Mouse (Mus musculus): ENCODE data around the gene Fuom. TPM values are rescaled to one million over a fixed set of nuclear protein-coding genes. Genes with fewer than 3 reads are reported as not detected.

The Fuom gene
- polyA plus RNA-seq, 1 experiment = 9.5 TPM

- Histone ChIP-seq H3K27me3 (ENCODE audit: control insufficient read depth, insufficient read depth, insufficient read length) (no peaks in the 10 kb centered on the region), H3K4me2 (ENCODE audit: low read depth) (peak overlapping the region; percentile 91), H3ac (ENCODE audit: control insufficient read depth, insufficient read length) (peak overlapping the region; percentile 14), H3K4me3 (peak overlapping the region; percentile 34), H3K36me3 (ENCODE audit: control insufficient read depth, insufficient read depth) (no peaks in the 10 kb centered on the region), H3K79me2 (ENCODE audit: control insufficient read depth, insufficient read depth) (no peaks in the 10 kb centered on the region)
- no peak for TF ChIP-seq REST (IDR thresholded peaks at IDR 0.05; ENCODE audit: insufficient read depth, insufficient read length)
- TF ChIP-seq POLR2AphosphoS2 (IDR thresholded peaks at IDR 0.05; ENCODE audit: insufficient read length, low read depth) = peak; percentile 59
- no peak for TF ChIP-seq MYOG (IDR thresholded peaks at IDR 0.05; ENCODE audit: control insufficient read depth in 1 of 3, insufficient read depth in 1 of 3, insufficient read length in 2 of 3, low read depth in 2 of 3)
- TF ChIP-seq CEBPB (IDR thresholded peaks at IDR 0.05; ENCODE audit: insufficient read depth, poor library complexity, severe bottlenecking) = no peak
- no peak for TF ChIP-seq MAX (IDR thresholded peaks at IDR 0.05; ENCODE audit: low read depth)
- no peak for TF ChIP-seq E2F4 (IDR thresholded peaks at IDR 0.05; ENCODE audit: insufficient read depth)
- no peak for TF ChIP-seq TCF12 (IDR thresholded peaks at IDR 0.05; ENCODE audit: insufficient read depth, poor library complexity, severe bottlenecking)
- no peak for TF ChIP-seq USF1 (IDR thresholded peaks at IDR 0.05; ENCODE audit: low read depth)
- TF ChIP-seq SRF (IDR thresholded peaks at IDR 0.05; ENCODE audit: control insufficient read depth, insufficient read length, low read depth) = no peak
- no peak for TF ChIP-seq MYOD1 (IDR thresholded peaks at IDR 0.05; ENCODE audit: control insufficient read depth in 1 of 3, insufficient read length in 2 of 3, low read depth in 2 of 3)
- peak; percentile 82 for TF ChIP-seq POLR2A (IDR thresholded peaks at IDR 0.05; ENCODE audit: insufficient read length, low read depth)
- no peak for TF ChIP-seq TCF3 (IDR thresholded peaks at IDR 0.05; ENCODE audit: insufficient read length, low read depth)
Observed at GRCm38 (mm10) chr7:140125278-140126021, 23.2 kb upstream of the Fuom start.

DNA sequence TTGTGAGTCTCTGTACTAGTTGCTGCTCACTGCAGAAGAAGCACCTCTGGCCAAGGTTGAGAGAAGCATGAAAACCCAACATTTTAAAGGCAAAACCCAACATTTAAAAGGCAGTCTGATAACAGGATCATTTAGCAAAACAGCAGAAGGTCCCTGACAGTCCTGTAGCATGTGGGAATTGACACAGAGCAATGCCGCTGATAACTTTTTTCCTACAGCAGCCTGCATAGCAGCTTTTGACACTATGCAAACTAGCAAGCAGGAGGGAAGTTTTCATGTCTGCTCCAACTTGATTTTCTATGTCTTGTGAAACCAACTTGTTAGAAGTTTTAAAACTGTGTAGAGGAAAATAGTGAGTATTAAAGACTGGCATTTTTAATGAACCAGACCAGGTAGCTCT is 22.1 kb upstream of the Fuom start:
- no peaks in the 10 kb centered on the region for H3K79me2 ChIP-seq (ENCODE audit: control insufficient read depth, insufficient read depth)
- no peak overlapping the region for H3K4me2 ChIP-seq (ENCODE audit: low read depth)
- no peak overlapping the region for H3K4me3 ChIP-seq
- no peaks in the 10 kb centered on the region for H3K36me3 ChIP-seq (ENCODE audit: control insufficient read depth, insufficient read depth)
- no peaks in the 10 kb centered on the region for H3K27me3 ChIP-seq (ENCODE audit: control insufficient read depth, insufficient read depth, insufficient read length)
- H3ac ChIP-seq (ENCODE audit: control insufficient read depth, insufficient read length) = no peak overlapping the region
- TF ChIP-seq REST (IDR thresholded peaks at IDR 0.05; ENCODE audit: insufficient read depth, insufficient read length) (no peak), SRF (IDR thresholded peaks at IDR 0.05; ENCODE audit: control insufficient read depth, insufficient read length, low read depth) (no peak), CEBPB (IDR thresholded peaks at IDR 0.05; ENCODE audit: insufficient read depth, poor library complexity, severe bottlenecking) (no peak), MAX (IDR thresholded peaks at IDR 0.05; ENCODE audit: low read depth) (no peak), E2F4 (IDR thresholded peaks at IDR 0.05; ENCODE audit: insufficient read depth) (no peak), POLR2AphosphoS2 (IDR thresholded peaks at IDR 0.05; ENCODE audit: insufficient read length, low read depth) (no peak), POLR2A (IDR thresholded peaks at IDR 0.05; ENCODE audit: insufficient read length, low read depth) (no peak), USF1 (IDR thresholded peaks at IDR 0.05; ENCODE audit: low read depth) (no peak), MYOD1 (IDR thresholded peaks at IDR 0.05; ENCODE audit: control insufficient read depth in 1 of 3, insufficient read length in 2 of 3, low read depth in 2 of 3) (no peak), TCF3 (IDR thresholded peaks at IDR 0.05; ENCODE audit: insufficient read length, low read depth) (no peak)

- no peak overlapping the region for H3K4me3 ChIP-seq
- H3K36me3 ChIP-seq (ENCODE audit: control insufficient read depth, insufficient read depth) = no peaks in the 10 kb centered on the region
- no peak for TF ChIP-seq POLR2AphosphoS2 (IDR thresholded peaks at IDR 0.05; ENCODE audit: insufficient read length, low read depth)
- TF ChIP-seq MAX (IDR thresholded peaks at IDR 0.05; ENCODE audit: low read depth) = no peak
- TF ChIP-seq MYOG (IDR thresholded peaks at IDR 0.05; ENCODE audit: control insufficient read depth in 1 of 3, insufficient read depth in 1 of 3, insufficient read length in 2 of 3, low read depth in 2 of 3) = no peak
- TF ChIP-seq E2F4 (IDR thresholded peaks at IDR 0.05; ENCODE audit: insufficient read depth) = no peak
- no peak for TF ChIP-seq MYOD1 (IDR thresholded peaks at IDR 0.05; ENCODE audit: control insufficient read depth in 1 of 3, insufficient read length in 2 of 3, low read depth in 2 of 3)
- no peak for TF ChIP-seq TCF12 (IDR thresholded peaks at IDR 0.05; ENCODE audit: insufficient read depth, poor library complexity, severe bottlenecking)
- no peak for TF ChIP-seq USF1 (IDR thresholded peaks at IDR 0.05; ENCODE audit: low read depth)
- TF ChIP-seq POLR2A (IDR thresholded peaks at IDR 0.05; ENCODE audit: insufficient read length, low read depth) = no peak
- TF ChIP-seq CEBPB (IDR thresholded peaks at IDR 0.05; ENCODE audit: insufficient read depth, poor library complexity, severe bottlenecking) = no peak
- H3K79me2 ChIP-seq (ENCODE audit: control insufficient read depth, insufficient read depth) = no peaks in the 10 kb centered on the region
- no peak overlapping the region for H3ac ChIP-seq (ENCODE audit: control insufficient read depth, insufficient read length)
- peak overlapping the region; percentile 43 for H3K4me2 ChIP-seq (ENCODE audit: low read depth)
- no peaks in the 10 kb centered on the region for H3K27me3 ChIP-seq (ENCODE audit: control insufficient read depth, insufficient read depth, insufficient read length)
Observed at GRCm38 (mm10) chr7:140122765-140123164, 20.5 kb upstream of the Fuom start.

GRCm38 (mm10) chr7:140121338-140121910 is 19.2 kb upstream of the Fuom start:
- TF ChIP-seq TCF12 (IDR thresholded peaks at IDR 0.05; ENCODE audit: insufficient read depth, poor library complexity, severe bottlenecking) = no peak
- no peak for TF ChIP-seq POLR2AphosphoS2 (IDR thresholded peaks at IDR 0.05; ENCODE audit: insufficient read length, low read depth)
- TF ChIP-seq MAX (IDR thresholded peaks at IDR 0.05; ENCODE audit: low read depth) = no peak
- TF ChIP-seq SRF (IDR thresholded peaks at IDR 0.05; ENCODE audit: control insufficient read depth, insufficient read length, low read depth) = no peak
- no peak for TF ChIP-seq REST (IDR thresholded peaks at IDR 0.05; ENCODE audit: insufficient read depth, insufficient read length)
- no peak for TF ChIP-seq TCF3 (IDR thresholded peaks at IDR 0.05; ENCODE audit: insufficient read length, low read depth)
- no peak for TF ChIP-seq USF1 (IDR thresholded peaks at IDR 0.05; ENCODE audit: low read depth)
- H3ac ChIP-seq (ENCODE audit: control insufficient read depth, insufficient read length) = no peak overlapping the region
- no peak overlapping the region for H3K4me3 ChIP-seq
- H3K79me2 ChIP-seq (ENCODE audit: control insufficient read depth, insufficient read depth) = peaks cover 7% of the 10 kb centered on the region
- H3K27me3 ChIP-seq (ENCODE audit: control insufficient read depth, insufficient read depth, insufficient read length) = no peaks in the 10 kb centered on the region
- no peak overlapping the region for H3K4me2 ChIP-seq (ENCODE audit: low read depth)
- no peaks in the 10 kb centered on the region for H3K36me3 ChIP-seq (ENCODE audit: control insufficient read depth, insufficient read depth)
